Mouse (Mus musculus): Measurements from ENCODE around the gene Slc25a27.

- TF ChIP-seq GATA1 (IDR thresholded peaks at IDR 0.05; ENCODE audit: borderline replicate concordance, low read length) (no peak), FLI1 (IDR thresholded peaks at IDR 0.05; ENCODE audit: low read length) (no peak)
These were observed 20.1 kb downstream of the Slc25a27 start for GRCm38 (mm10) chr17:43646925-43647324.
